Mouse (Mus musculus) kidney, adult 2 months (tissue): ENCODE results near the gene Tymp. TPM values are rescaled to one million over a fixed set of nuclear protein-coding genes. Genes with fewer than 3 reads are reported as not detected.
A peak's percentile ranks its signal among the peaks of the same experiment; 100 is the strongest.

ENCODE experiments used
- DNase-seq: peaks from one replicate; pipeline ENCODE4 v3.0.0; 2021
- H3K27ac ChIP-seq: fragments of 200-500 bp; 2 replicates; pipeline ENCODE4 v1.5.1; 2012; ENCODE audit warnings: low read depth, low read length, control low read depth, inconsistent platforms; ENCODE audit not compliant: insufficient read depth
- H3K27me3 ChIP-seq: fragments of 200-500 bp; replicated peaks from 2 replicates; pipeline ENCODE4 v1.6.1; 2012; ENCODE audit warnings: mild to moderate bottlenecking, moderate library complexity, low read length, inconsistent platforms; ENCODE audit not compliant: control insufficient read depth, insufficient read depth
- H3K36me3 ChIP-seq: fragments of 200-500 bp; 2 replicates; pipeline ENCODE4 v1.6.1; 2012; ENCODE audit warnings: mild to moderate bottlenecking, moderate library complexity, low read length, inconsistent platforms; ENCODE audit not compliant: control insufficient read depth, insufficient read depth
- H3K4me1 ChIP-seq: fragments of 200-500 bp; 2 replicates; pipeline ENCODE4 v1.6.1; 2011; ENCODE audit warnings: low read length; ENCODE audit not compliant: control insufficient read depth, insufficient read depth
- H3K4me3 ChIP-seq: fragments of 200-500 bp; 2 replicates; pipeline ENCODE4 v1.5.1; 2011; ENCODE audit warnings: mild to moderate bottlenecking, low read depth, low read length, control low read depth; ENCODE audit not compliant: insufficient read depth
- CTCF ChIP-seq: fragments of 200-500 bp; conservative IDR thresholded peaks from 2 replicates; pipeline ENCODE4 v1.5.1; 2011; ENCODE audit warnings: low read depth, mild to moderate bottlenecking, control low read depth, low read length, moderate library complexity, mixed read lengths; ENCODE audit not compliant: insufficient read depth, insufficient read length
- POLR2A ChIP-seq: fragments of 200-500 bp; IDR thresholded peaks from one replicate; pipeline ENCODE4 v1.6.1; 2011; ENCODE audit warnings: low read depth, low read length, control low read depth
- WGBS: fragments of 180-500 bp; shearing (Covaris S2); methylation state at CpG from one replicate; pipeline ENCODE4 v1.1.7; 2018; 5-methylcytosine and 5-hydroxymethylcytosine counted together
- polyA plus RNA-seq: library from polyadenylated mRNA; depleted of rRNA; stranded (reverse); fragments of >200 nt; gene quantifications from 2 replicates; pipeline ENCODE4 v1.2.3, GENCODE M21; 2012; rRNA removed

Tymp gene
- polyA plus RNA-seq, 1 experiment: 1.8 TPM

DNA sequence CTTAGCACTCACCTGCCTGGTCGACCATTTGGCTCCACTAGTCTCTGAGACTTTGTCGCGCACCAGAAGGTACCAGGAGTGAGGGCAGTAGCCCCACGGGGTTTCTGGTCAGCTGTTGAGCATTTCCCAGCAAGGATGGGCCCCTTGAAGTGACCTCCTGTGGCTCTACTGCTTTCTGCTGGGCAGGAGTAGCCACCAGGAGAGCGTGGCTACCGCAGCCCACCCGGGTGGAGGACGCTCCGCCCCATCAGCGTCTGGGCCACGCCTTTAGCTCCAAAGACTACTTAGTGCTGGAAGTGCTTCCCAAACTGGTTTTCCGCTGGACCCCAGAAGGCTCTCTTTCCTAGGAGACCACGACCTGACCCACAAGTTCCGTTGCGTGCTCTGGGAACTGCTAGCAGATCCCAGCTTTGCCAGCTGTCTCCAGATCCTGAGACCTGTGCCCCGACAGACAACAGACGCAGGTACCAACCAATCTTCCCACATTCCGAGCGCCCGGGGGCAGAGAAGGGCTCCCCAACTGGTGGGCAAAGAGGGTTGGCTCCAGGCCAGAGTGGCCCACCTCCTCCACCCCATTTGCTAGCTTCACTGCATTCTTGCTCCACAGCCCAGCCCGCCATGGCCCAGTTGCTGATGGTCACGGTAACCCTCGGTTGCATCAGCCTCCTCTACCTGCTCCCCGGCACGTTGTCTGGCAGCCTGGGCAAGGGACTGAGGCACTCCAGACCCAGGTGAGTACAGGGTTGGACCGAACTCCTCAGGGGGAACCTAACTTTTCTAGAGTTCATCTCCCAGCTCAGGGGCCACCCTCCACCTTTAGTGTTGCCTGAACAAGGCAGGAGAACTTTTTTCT, 53.9 kb downstream of the Tymp start, which contains the start of gene Adm2:
Gene Adm2 (plus strand): TSS at position 51 of the 853 bp plus-strand sequence.
- no peak for DNase-seq
- TF ChIP-seq CTCF: no peak
- TF ChIP-seq POLR2A: no peak
- H3K4me3 ChIP-seq: peak within 1 kb of the TSS; percentile 18
- 11% methylated on average over 26 of the region's 26 CpGs for WGBS
- H3K27ac ChIP-seq: no peak within 1 kb of the TSS
- no peaks in the 10 kb centered on the region; the same call in 1 of the 2 replicates for H3K4me1 ChIP-seq
- no peaks in the 10 kb centered on the region for H3K27me3 ChIP-seq
- no peaks in the 10 kb centered on the region for H3K36me3 ChIP-seq

Other genes with a start within 250 kb of the Tymp start
- gene Hdac10, start 248.3 kb downstream of the Tymp start, polyA plus RNA-seq: 26.5 and 27.7 TPM in 2 replicates
- 12.7 and 13.9 TPM in 2 replicates for gene Mapk12, start 236.3 kb downstream of the Tymp start, polyA plus RNA-seq
- gene Mapk11, start 227.4 kb downstream of the Tymp start, polyA plus RNA-seq: 6.0 and 7.9 TPM in 2 replicates
- gene Plxnb2, start 196.3 kb downstream of the Tymp start, polyA plus RNA-seq: 288 and 297 TPM in 2 replicates
- gene Dennd6b, start 180.5 kb downstream of the Tymp start, polyA plus RNA-seq: 11.2 and 15.0 TPM in 2 replicates
- 85.0 and 148 TPM in 2 replicates for gene Ppp6r2, start 165.5 kb downstream of the Tymp start, polyA plus RNA-seq
- 174 and 184 TPM in 2 replicates for gene Sbf1, start 61.7 kb downstream of the Tymp start, polyA plus RNA-seq
- gene Adm2, start 54.3 kb downstream of the Tymp start, polyA plus RNA-seq: 12.1 and 13.4 TPM in 2 replicates
- gene Miox, start 42.6 kb downstream of the Tymp start, polyA plus RNA-seq: 7,787 and 8,230 TPM in 2 replicates
- gene Lmf2, start 21.4 kb downstream of the Tymp start, polyA plus RNA-seq: 40.2 and 43.7 TPM in 2 replicates
- gene Ncaph2, start 21.3 kb downstream of the Tymp start, polyA plus RNA-seq: 111 and 124 TPM in 2 replicates
- gene Sco2, start 3.2 kb downstream of the Tymp start, polyA plus RNA-seq: 59.5 and 65.3 TPM in 2 replicates
- gene Odf3b, start 2.2 kb upstream of the Tymp start, polyA plus RNA-seq: 1.6 and 2.2 TPM in 2 replicates
- gene Klhdc7b, start 7.9 kb upstream of the Tymp start, polyA plus RNA-seq: not detected in 2 replicates
- gene Syce3, start 33.5 kb upstream of the Tymp start, polyA plus RNA-seq: not detected in 2 replicates
- 55.3 and 64.1 TPM in 2 replicates for gene Cpt1b, start 48.8 kb upstream of the Tymp start, polyA plus RNA-seq
- 0.76 and 0.99 TPM in 2 replicates for gene C730034F03Rik, start 52.5 kb upstream of the Tymp start, polyA plus RNA-seq
- 1.1 and 1.5 TPM in 2 replicates for gene Gm44502, start 52.7 kb upstream of the Tymp start, polyA plus RNA-seq
- 58.2 and 62.6 TPM in 2 replicates for gene Chkb, start 52.9 kb upstream of the Tymp start, polyA plus RNA-seq
- 0.29 and 0.59 TPM in 2 replicates for gene Mapk8ip2, start 76.9 kb upstream of the Tymp start, polyA plus RNA-seq
- gene Arsa, start 100.4 kb upstream of the Tymp start, polyA plus RNA-seq: 26.0 and 30.0 TPM in 2 replicates
- 18.0 and 19.5 TPM in 2 replicates for gene Shank3, start 122.6 kb upstream of the Tymp start, polyA plus RNA-seq
- gene Acr, start 191.3 kb upstream of the Tymp start, polyA plus RNA-seq: 0.58 and 0.74 TPM in 2 replicates
- 16.9 and 18.1 TPM in 2 replicates for gene Rabl2, start 214.9 kb upstream of the Tymp start, polyA plus RNA-seq